Mouse (Mus musculus) limb, embryonic 14.5 days (tissue): ENCODE data around the gene Psma5. TPM values are rescaled to one million over a fixed set of nuclear protein-coding genes. Genes with fewer than 3 reads are reported as not detected.

ENCODE experiments used
- ATAC-seq: fragments of 200-750 bp; cut with Nextera tagmentation; 2 replicates; pipeline ENCODE4 v1.8.0; 2017; ENCODE audit warnings: low read depth, moderate number of reproducible peaks, moderate TSS enrichment; ENCODE audit not compliant: low FRiP score
- DNase-seq: peaks from one replicate; pipeline ENCODE4 v3.0.0-alpha.2; 2015; ENCODE audit warnings: low spot score
- H3K27ac ChIP-seq: fragments of 300-500 bp; sonication (generic); replicated peaks from 2 replicates; pipeline ENCODE4 v1.5.1; 2014; ENCODE audit warnings: low read depth, mild to moderate bottlenecking, low read length, moderate library complexity, mixed read lengths
- H3K27me3 ChIP-seq: fragments of 300-500 bp; sonication (generic); 2 replicates; pipeline ENCODE4 v1.6.1; 2014; ENCODE audit warnings: low read length, mixed read lengths; ENCODE audit not compliant: control insufficient read depth, insufficient read depth
- H3K36me3 ChIP-seq: fragments of 300-500 bp; sonication (generic); 2 replicates; pipeline ENCODE4 v1.6.1; 2014; ENCODE audit warnings: mild to moderate bottlenecking, low read length, moderate library complexity, mixed read lengths; ENCODE audit not compliant: control insufficient read depth, insufficient read depth
- H3K4me1 ChIP-seq: fragments of 300-500 bp; sonication (generic); 2 replicates; pipeline ENCODE4 v1.6.1; 2014; ENCODE audit warnings: antibody characterized with exemption, low read length, mixed read lengths; ENCODE audit not compliant: control insufficient read depth, insufficient read depth
- H3K4me2 ChIP-seq: fragments of 300-500 bp; sonication (generic); replicated peaks from 2 replicates; pipeline ENCODE4 v1.6.1; 2014; ENCODE audit warnings: low read depth, mild to moderate bottlenecking, low read length, moderate library complexity; ENCODE audit not compliant: severe bottlenecking
- H3K4me3 ChIP-seq: fragments of 300-500 bp; sonication (generic); replicated peaks from 2 replicates; pipeline ENCODE4 v1.5.1; 2014; ENCODE audit warnings: low read length
- H3K9ac ChIP-seq: fragments of 300-500 bp; sonication (generic); 2 replicates; pipeline ENCODE4 v1.6.1; 2014; ENCODE audit warnings: mild to moderate bottlenecking, low read depth, low read length, moderate library complexity; ENCODE audit not compliant: severe bottlenecking
- H3K9me3 ChIP-seq: fragments of 300-500 bp; sonication (generic); 2 replicates; pipeline ENCODE4 v1.6.1; 2016; ENCODE audit warnings: low read length; ENCODE audit not compliant: control insufficient read depth
- POLR2A ChIP-seq: fragments of 200-500 bp; IDR thresholded peaks from 2 replicates; pipeline ENCODE4 v1.8.0; 2012; ENCODE audit warnings: inconsistent platforms, mild to moderate bottlenecking, moderate library complexity, borderline replicate concordance; ENCODE audit not compliant: insufficient read depth, insufficient read length; ENCODE audit errors: extremely low read depth
- WGBS: fragments of 180-500 bp; shearing (Covaris S2); extraction: QIAGEN DNeasy Blood & Tissue Kit; methylation state at CpG from one replicate; pipeline ENCODE4 v1.1.7; 2014; 5-methylcytosine and 5-hydroxymethylcytosine counted together
- polyA plus RNA-seq, 2 experiments: library from polyadenylated mRNA; depleted of rRNA in 1 of 2; stranded (reverse) in 1 of 2; unstranded in 1 of 2; fragments of >200 nt; fragmentation: Nextera tagmentation in 1 of 2; extraction: Ambion mirVana in 1 of 2; gene quantifications; 2 replicates each; pipeline versions ENCODE4 v1.2.1 to v1.2.3; 2012 to 2014

Psma5 gene
- polyA plus RNA-seq, 2 experiments: 177 to 312 TPM

DNA sequence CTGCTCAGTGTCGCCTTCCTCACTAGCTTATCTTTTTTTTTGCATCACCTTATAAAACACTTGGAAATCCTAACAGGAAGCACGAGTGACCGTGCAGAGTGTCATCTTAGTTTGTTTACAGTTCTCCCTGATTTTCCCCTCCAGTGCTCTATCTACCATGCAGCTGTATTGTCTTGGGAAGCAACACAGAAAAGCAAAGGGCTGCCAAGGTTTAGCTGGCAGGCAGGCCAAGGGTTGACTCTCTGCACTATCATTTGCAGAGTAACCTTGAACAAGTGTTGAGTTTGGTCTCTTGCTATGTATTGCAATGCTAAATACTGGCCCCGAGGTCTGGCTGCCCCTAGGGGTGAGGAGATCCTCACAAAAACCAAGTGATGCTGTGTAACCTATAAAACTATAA lies 55.0 kb downstream of the Psma5 start:
- Histone ChIP-seq H3K9me3 (no peaks in the 10 kb centered on the region), H3K36me3 (peaks cover 3% of the 10 kb centered on the region; the same call in 1 of the 2 replicates), H3K9ac (no peak overlapping the region), H3K27ac (no peak overlapping the region), H3K4me2 (no peak overlapping the region), H3K4me1 (no peaks in the 10 kb centered on the region), H3K27me3 (no peaks in the 10 kb centered on the region), H3K4me3 (no peak overlapping the region)
- ATAC-seq: no peak
- TF ChIP-seq POLR2A: no peak
- DNase-seq: no peak
- 80% methylated on average over 4 of the region's 4 CpGs for WGBS

DNA sequence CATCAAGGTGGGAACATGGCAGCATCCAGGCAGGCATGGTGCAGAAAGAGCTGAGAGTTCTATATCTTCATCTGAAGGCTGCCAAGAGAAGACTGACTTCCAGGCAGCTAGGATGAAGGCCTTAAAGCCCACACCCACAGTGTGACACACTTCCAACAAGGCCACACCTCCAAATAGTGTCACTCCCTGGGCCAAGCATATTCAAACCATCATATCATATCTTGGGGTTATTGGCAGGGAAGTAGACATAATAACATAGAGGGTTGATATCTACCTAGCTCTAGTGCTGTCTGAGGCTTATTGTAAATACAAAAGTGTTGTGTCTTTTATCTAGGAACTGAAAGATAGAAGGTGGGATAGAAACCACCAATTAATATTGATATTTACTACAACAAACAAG lies 55.7 kb downstream of the Psma5 start:
- Histone ChIP-seq H3K27ac (no peak overlapping the region), H3K4me3 (no peak overlapping the region), H3K9ac (no peak overlapping the region), H3K27me3 (no peaks in the 10 kb centered on the region), H3K4me1 (no peaks in the 10 kb centered on the region), H3K4me2 (no peak overlapping the region), H3K9me3 (no peaks in the 10 kb centered on the region), H3K36me3 (peaks cover 3% of the 10 kb centered on the region; the same call in 1 of the 2 replicates)
- ATAC-seq (no peak), DNase-seq (no peak)
- TF ChIP-seq POLR2A: no peak

DNA sequence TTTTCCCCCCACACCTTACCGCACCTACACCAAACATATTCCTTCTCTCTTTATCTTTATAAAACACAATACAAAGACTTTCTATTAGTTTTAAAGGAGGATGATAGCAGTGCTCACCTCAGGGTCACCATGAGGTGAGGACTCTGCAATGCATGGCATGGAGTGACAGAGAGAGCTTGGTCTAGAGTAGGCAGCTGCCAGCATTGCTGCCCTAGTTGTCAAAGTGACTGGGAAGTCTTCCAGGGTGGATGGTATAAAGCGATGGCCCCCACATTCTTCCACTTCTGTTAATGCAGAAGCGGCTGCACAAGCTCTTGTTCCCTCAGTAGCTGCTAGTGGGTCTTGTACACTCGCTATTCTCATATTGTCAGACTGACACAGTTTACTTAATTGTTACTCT lies 56.4 kb downstream of the Psma5 start:
- H3K4me1 ChIP-seq: no peaks in the 10 kb centered on the region
- DNase-seq (no peak), ATAC-seq (no peak)
- peaks cover 3% of the 10 kb centered on the region; the same call in 1 of the 2 replicates for H3K36me3 ChIP-seq
- 93% methylated on average over 4 of the region's 4 CpGs for WGBS
- H3K4me3 ChIP-seq: no peak overlapping the region
- H3K27me3 ChIP-seq: no peaks in the 10 kb centered on the region
- no peaks in the 10 kb centered on the region for H3K9me3 ChIP-seq
- H3K27ac ChIP-seq: no peak overlapping the region
- TF ChIP-seq POLR2A: no peak
- H3K4me2 ChIP-seq: no peak overlapping the region
- no peak overlapping the region for H3K9ac ChIP-seq

DNA sequence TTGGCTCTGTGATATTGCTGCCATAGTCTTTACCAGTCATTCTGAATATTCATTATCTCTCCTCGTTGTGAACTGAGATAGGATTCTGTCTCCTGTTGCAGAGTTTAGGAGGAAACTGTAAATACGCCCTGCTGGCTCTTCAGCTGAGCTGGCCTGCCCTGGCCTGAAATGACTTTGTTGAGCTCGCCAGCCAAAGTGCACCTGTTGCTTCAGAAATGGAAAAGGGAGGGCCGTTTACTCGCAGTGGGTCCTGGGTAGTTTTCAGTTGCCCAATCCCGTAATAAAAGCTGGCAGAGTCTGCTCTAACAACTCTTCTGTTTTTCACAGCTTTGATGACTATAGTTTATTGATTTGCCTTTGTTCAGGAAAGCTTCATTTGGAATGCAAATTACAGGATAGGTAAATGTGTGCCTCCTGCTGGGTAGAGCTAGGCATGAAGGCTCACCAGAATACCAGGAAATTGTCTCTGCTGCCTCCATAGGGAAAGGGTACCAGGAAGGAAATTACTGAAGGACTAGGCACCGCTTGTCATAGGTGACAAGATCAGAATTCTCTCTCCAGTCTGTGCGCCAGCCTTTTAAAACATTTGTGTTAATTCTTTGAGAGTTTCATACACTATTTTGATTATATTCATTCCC lies 57.4 kb downstream of the Psma5 start:
- ATAC-seq (no peak), DNase-seq (no peak)
- Histone ChIP-seq H3K4me1 (no peaks in the 10 kb centered on the region; the same call in 1 of the 2 replicates), H3K9me3 (no peaks in the 10 kb centered on the region), H3K27me3 (no peaks in the 10 kb centered on the region), H3K27ac (no peak overlapping the region), H3K36me3 (peaks cover 3% of the 10 kb centered on the region; the same call in 1 of the 2 replicates), H3K4me2 (no peak overlapping the region), H3K4me3 (no peak overlapping the region), H3K9ac (no peak overlapping the region)
- no peak for TF ChIP-seq POLR2A
- WGBS: 67% methylated on average over 8 of the region's 8 CpGs

DNA sequence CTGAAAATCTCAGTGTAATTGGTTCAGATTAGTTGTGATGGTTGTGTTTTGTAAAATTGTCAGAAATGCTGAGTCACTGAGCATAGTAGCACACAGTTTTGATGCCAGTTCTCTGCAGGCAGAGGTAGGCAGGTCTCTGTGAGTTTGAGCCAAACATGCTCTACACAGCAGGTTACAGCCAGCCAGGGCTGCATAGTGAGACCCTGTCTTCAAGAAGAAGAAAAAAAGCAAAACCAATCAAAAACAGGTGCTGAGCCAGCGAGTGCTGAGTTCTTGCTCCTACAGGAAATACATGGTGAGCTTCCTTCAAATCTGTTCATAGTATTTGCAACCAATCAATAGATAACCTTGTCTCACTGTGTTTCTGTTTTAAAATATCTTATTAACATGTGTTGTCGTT lies 61.8 kb downstream of the Psma5 start:
- no peaks in the 10 kb centered on the region for H3K36me3 ChIP-seq
- H3K9me3 ChIP-seq: no peaks in the 10 kb centered on the region
- ATAC-seq: no peak
- H3K4me2 ChIP-seq: no peak overlapping the region
- DNase-seq: no peak
- no peak overlapping the region for H3K27ac ChIP-seq
- H3K4me1 ChIP-seq: no peaks in the 10 kb centered on the region; the same call in 1 of the 2 replicates
- 33% methylated on average over 2 of the region's 2 CpGs for WGBS
- TF ChIP-seq POLR2A: no peak
- no peak overlapping the region for H3K9ac ChIP-seq
- H3K27me3 ChIP-seq: no peaks in the 10 kb centered on the region
- H3K4me3 ChIP-seq: no peak overlapping the region
